8 mouse cellular contexts compared by ENCODE assay signal in genomic region chr7:65704818-65705242, GRCm38 (mm10). TPM values are rescaled to one million over a fixed set of nuclear protein-coding genes. Genes with fewer than 3 reads are reported as not detected.
DNase-seq lines count a peak whose midpoint lies in the region; ATAC-seq and TF ChIP-seq lines count a peak whose summit lies in the region.

No protein-coding gene starts in this region.

- DNase-seq in CD4-positive, CD25-positive, alpha-beta regulatory T cell, adult 2 months (ENCODE audit: low read depth, low spot score): peak; percentile 88
- peak; percentile 90 for DNase-seq in brain, embryonic 14.5 days (ENCODE audit: low read depth)
- DNase-seq in heart, embryonic 10.5 days (ENCODE audit: low spot score): peak; percentile 86
- DNase-seq in midbrain, postnatal 0 days (ENCODE audit: low spot score): peak; percentile 91
- DNase-seq in spleen, postnatal 14 days (ENCODE audit: low spot score in 2 of 2): peak; percentile 18 to 47

- peak; percentile 79 for ATAC-seq in erythroblast, adult 5-6 weeks (replicated peaks; ENCODE audit: low FRiP score, poor library complexity, severe bottlenecking)
- peak; percentile 65 for ATAC-seq in kidney, embryonic 14.5 days (ENCODE audit: low FRiP score, low TSS enrichment)
- ATAC-seq in limb, embryonic 15.5 days (ENCODE audit: insufficient number of reproducible peaks, low FRiP score, low TSS enrichment, low read depth): no peak
- ATAC-seq in midbrain, postnatal 0 days (ENCODE audit: low FRiP score): peak; percentile 33; the same call in 1 of the 2 replicates

- peaks cover 7% of the 10 kb centered on the region; the same call in 1 of the 2 replicates for H3K4me1 ChIP-seq in heart, embryonic 10.5 days
- H3K4me1 ChIP-seq in kidney, embryonic 14.5 days (ENCODE audit: control insufficient read depth, insufficient read depth, low read length): no peaks in the 10 kb centered on the region
- H3K4me1 ChIP-seq in limb, embryonic 15.5 days: peaks cover 6% of the 10 kb centered on the region
- H3K4me1 ChIP-seq in midbrain, postnatal 0 days (ENCODE audit: insufficient read depth, low read length): no peaks in the 10 kb centered on the region

- H3K9me3 ChIP-seq in heart, embryonic 10.5 days: no peaks in the 10 kb centered on the region
- no peaks in the 10 kb centered on the region for H3K9me3 ChIP-seq in kidney, embryonic 14.5 days (ENCODE audit: control insufficient read depth, low read length)
- no peaks in the 10 kb centered on the region for H3K9me3 ChIP-seq in limb, embryonic 15.5 days
- H3K9me3 ChIP-seq in midbrain, postnatal 0 days (ENCODE audit: low read length): no peaks in the 10 kb centered on the region

- peak; percentile 98 for TF ChIP-seq CTCF in brain, embryonic 14.5 days (IDR thresholded peaks at IDR 0.05; ENCODE audit: borderline replicate concordance, extremely low read depth, insufficient read depth, insufficient read length)
- peak; percentile 100 for TF ChIP-seq CTCF in midbrain, postnatal 0 days (IDR thresholded peaks at IDR 0.05)

- no peak for TF ChIP-seq POLR2A in brain, embryonic 14.5 days (IDR thresholded peaks at IDR 0.05; ENCODE audit: borderline replicate concordance, extremely low read depth, insufficient read depth, insufficient read length, poor library complexity, severe bottlenecking)

- peaks cover 26% of the 10 kb centered on the region for H3K36me3 ChIP-seq in heart, embryonic 10.5 days
- peaks cover 28% of the 10 kb centered on the region for H3K36me3 ChIP-seq in kidney, embryonic 14.5 days (ENCODE audit: control insufficient read depth, insufficient read depth, low read length)
- peaks cover 28% of the 10 kb centered on the region for H3K36me3 ChIP-seq in limb, embryonic 15.5 days
- peaks cover 22% of the 10 kb centered on the region for H3K36me3 ChIP-seq in midbrain, postnatal 0 days (ENCODE audit: insufficient read depth, low read length)

- H3K27ac ChIP-seq in heart, embryonic 10.5 days: peak overlapping the region; percentile 32; the same call in 1 of the 2 replicates
- no peak overlapping the region for H3K27ac ChIP-seq in kidney, embryonic 14.5 days (ENCODE audit: low read depth, low read length)
- no peak overlapping the region for H3K27ac ChIP-seq in limb, embryonic 15.5 days
- no peak overlapping the region for H3K27ac ChIP-seq in midbrain, postnatal 0 days (ENCODE audit: low read depth, low read length)

- 0 out of 2 replicates have a peak, but pooled peaks cover 3% of the 10 kb centered on the region for H3K27me3 ChIP-seq in heart, embryonic 10.5 days (ENCODE audit: insufficient read depth, poor library complexity, severe bottlenecking)
- no peaks in the 10 kb centered on the region for H3K27me3 ChIP-seq in kidney, embryonic 14.5 days (ENCODE audit: control insufficient read depth, insufficient read depth, low read length)
- H3K27me3 ChIP-seq in limb, embryonic 15.5 days: peaks cover 8% of the 10 kb centered on the region; the same call in 1 of the 2 replicates
- H3K27me3 ChIP-seq in midbrain, postnatal 0 days (ENCODE audit: insufficient read depth, low read length): no peaks in the 10 kb centered on the region

- H3K9ac ChIP-seq in kidney, embryonic 14.5 days (ENCODE audit: low read depth, low read length): no peak overlapping the region; the same call in 1 of the 2 replicates
- 0 out of 2 replicates have a peak overlapping the region, but pooled peaks have one; percentile 0 for H3K9ac ChIP-seq in limb, embryonic 15.5 days
- H3K9ac ChIP-seq in midbrain, postnatal 0 days (replicated peaks; ENCODE audit: low read length, poor library complexity, severe bottlenecking): no peak overlapping the region

- peak overlapping the region; percentile 31 for H3K4me2 ChIP-seq in kidney, embryonic 14.5 days (replicated peaks; ENCODE audit: low read depth, low read length)
- H3K4me2 ChIP-seq in limb, embryonic 15.5 days: peak overlapping the region; percentile 48
- H3K4me2 ChIP-seq in midbrain, postnatal 0 days (ENCODE audit: low read depth, low read length, poor library complexity, severe bottlenecking): peak overlapping the region; percentile 19; the same call in 1 of the 2 replicates

- WGBS in heart, embryonic 10.5 days: 11% methylated on average over 10 of the region's 10 CpGs
- 17% methylated on average over 10 of the region's 10 CpGs for WGBS in kidney, embryonic 14.5 days
- WGBS in limb, embryonic 15.5 days: 11% methylated on average over 10 of the region's 10 CpGs
- WGBS in midbrain, postnatal 0 days: 11% methylated on average over 10 of the region's 10 CpGs

- H3K4me3 ChIP-seq in heart, embryonic 10.5 days: peak overlapping the region; percentile 50
- peak overlapping the region; percentile 11; the same call in 1 of the 2 replicates for H3K4me3 ChIP-seq in kidney, embryonic 14.5 days (ENCODE audit: low read length)
- H3K4me3 ChIP-seq in limb, embryonic 15.5 days: peak overlapping the region; percentile 30
- no peak overlapping the region; the same call in 1 of the 2 replicates for H3K4me3 ChIP-seq in midbrain, postnatal 0 days (ENCODE audit: low read depth, low read length)

RNA-seq across cellular contexts. Expression of gene Tm2d3, which starts 13.9 kb away (rescaled TPM):
- polyA plus RNA-seq in brain, embryonic 14.5 days (2012; rRNA removed): 104 and 170 TPM in 2 replicates
- 8.8 and 28.8 TPM in 2 replicates for total RNA-seq in erythroblast, adult 5-6 weeks (2015; ENCODE audit: low replicate concordance)
- 7.6 and 13.5 TPM in 2 replicates for total RNA-seq in erythroblast, adult 5-6 weeks (2017; ENCODE audit: low replicate concordance)
- polyA plus RNA-seq in heart, embryonic 10.5 days (2016; fragmentation: Nextera tagmentation; extraction: Ambion mirVana): 50.1 and 59.0 TPM in 2 replicates
- 87.0 and 108 TPM in 2 replicates for polyA plus RNA-seq in kidney, embryonic 14.5 days (2014; fragmentation: Nextera tagmentation; extraction: Ambion mirVana)
- 81.9 and 87.1 TPM in 2 replicates for polyA plus RNA-seq in limb, embryonic 15.5 days (2015; fragmentation: Nextera tagmentation; extraction: Ambion mirVana)
- 74.2 and 84.3 TPM in 2 replicates for total RNA-seq in midbrain, postnatal 0 days (2014; rRNA removed)
- polyA plus RNA-seq in midbrain, postnatal 0 days (2015; fragmentation: Nextera tagmentation; extraction: Ambion mirVana): 107 and 109 TPM in 2 replicates

Comparison
In these comparisons a context has a peak if more than half of its experiments do, and no peak if none do; other contexts are left out.
1. DNase-seq: peak in every context shown above with its lines; median percentile 91 in midbrain, postnatal 0 days; 90 in brain, embryonic 14.5 days; 88 in CD4-positive, CD25-positive, alpha-beta regulatory T cell, adult 2 months; 86 in heart, embryonic 10.5 days; 32 in spleen, postnatal 14 days.